In genomic region chr1:134530618-134531017, GRCm38 (mm10) we compare ENCODE assay signal across 14 mouse cellular contexts. TPM values are rescaled to one million over a fixed set of nuclear protein-coding genes. Genes with fewer than 3 reads are reported as not detected.
DNase-seq lines count a peak whose midpoint lies in the region; ATAC-seq lines count a peak whose summit lies in the region.
"Had no signal": no experiment of that assay in that cellular context is flagged by ENCODE, and none has a peak within 500 bp of the region (broad histone marks: within the 10 kb centered on the region; RNA-seq: fewer than 3 reads in every experiment).

No protein-coding gene starts in this region.

- no peak overlapping the region for H3K4me2 ChIP-seq in forebrain, embryonic 13.5 days

- H3K36me3 ChIP-seq in forebrain, embryonic 13.5 days (ENCODE audit: poor library complexity, severe bottlenecking) = no peaks in the 10 kb centered on the region
- H3K36me3 ChIP-seq in forebrain, embryonic 10.5 days (replicated peaks) = no peaks in the 10 kb centered on the region

- peak; percentile 71; the same call in 1 of the 2 replicates for ATAC-seq in forebrain, embryonic 13.5 days

- no peak overlapping the region for H3K4me3 ChIP-seq in forebrain, embryonic 13.5 days
- H3K4me3 ChIP-seq in forebrain, embryonic 10.5 days = no peak overlapping the region

- H3K27me3 ChIP-seq in forebrain, embryonic 13.5 days = no peaks in the 10 kb centered on the region
- no peaks in the 10 kb centered on the region for H3K27me3 ChIP-seq in forebrain, embryonic 10.5 days (ENCODE audit: poor library complexity, severe bottlenecking)

- H3K9ac ChIP-seq in forebrain, embryonic 13.5 days = no peak overlapping the region
- H3K9ac ChIP-seq: liver, embryonic 14.5 days had no signal

- 39% methylated on average over 6 of the region's 6 CpGs for WGBS in forebrain, embryonic 13.5 days
- 91% methylated on average over 6 of the region's 6 CpGs for WGBS in forebrain, embryonic 10.5 days

- no peak for DNase-seq in forebrain, embryonic 10.5 days (ENCODE audit: extremely low spot score, low spot score)
- DNase-seq in right cerebral cortex, postnatal 10 days (ENCODE audit: low spot score in 2 of 2) = peak; percentile 81 to 84
- DNase-seq in right cerebral cortex, postnatal 25 days = no peak
- DNase-seq in layer of hippocampus, postnatal 36 days = peak; percentile 37 to 59
- DNase-seq in thymus, postnatal 4 days = no peak
- DNase-seq in kidney, adult 8-10 months = no peak
- DNase-seq in adrenal gland, adult 2 months = no peak
- DNase-seq: adrenal gland, postnatal 25 days; cerebellum, adult 9-11 months; heart, postnatal 36 days; thymus, postnatal 25 days had no signal

- H3K27ac ChIP-seq in forebrain, embryonic 13.5 days = peak overlapping the region; percentile 45; the same call in 1 of the 2 replicates
- H3K27ac ChIP-seq in forebrain, embryonic 10.5 days = no peak overlapping the region
- H3K27ac ChIP-seq: kidney, postnatal 0 days; liver, embryonic 14.5 days had no signal

- H3K9me3 ChIP-seq in forebrain, embryonic 13.5 days (replicated peaks) = no peaks in the 10 kb centered on the region
- H3K9me3 ChIP-seq in forebrain, embryonic 10.5 days = no peaks in the 10 kb centered on the region

- peaks cover 6% of the 10 kb centered on the region for H3K4me1 ChIP-seq in forebrain, embryonic 13.5 days
- H3K4me1 ChIP-seq in forebrain, embryonic 10.5 days = no peaks in the 10 kb centered on the region

RNA-seq across cellular contexts. Expression of gene Mgat4e, which starts 18.9 kb away (rescaled TPM):
- polyA plus RNA-seq in forebrain, embryonic 13.5 days (2015; fragmentation: Nextera tagmentation; extraction: Ambion mirVana) = not detected in 2 replicates
- not detected in 2 replicates for polyA plus RNA-seq in forebrain, embryonic 10.5 days (2016; fragmentation: Nextera tagmentation; extraction: Ambion mirVana)
- not detected for total RNA-seq in layer of hippocampus, postnatal 36 days (2021)
- total RNA-seq in adrenal gland, adult 2 months (2021) = not detected
- not detected in 2 replicates for polyA plus RNA-seq in adrenal gland, adult 2 months (2012; rRNA removed)
- total RNA-seq: adrenal gland, postnatal 25 days; heart, postnatal 36 days had no signal
- polyA plus RNA-seq: kidney, postnatal 0 days; liver, embryonic 14.5 days had no signal

RNA-seq across cellular contexts. Expression of gene Kdm5b, which starts 29.4 kb away (rescaled TPM):
- 95.4 and 96.5 TPM in 2 replicates for polyA plus RNA-seq in forebrain, embryonic 13.5 days (2015; fragmentation: Nextera tagmentation; extraction: Ambion mirVana)
- polyA plus RNA-seq in forebrain, embryonic 10.5 days (2016; fragmentation: Nextera tagmentation; extraction: Ambion mirVana) = 60.6 and 62.1 TPM in 2 replicates
- total RNA-seq in layer of hippocampus, postnatal 36 days (2021) = 10 to 100 TPM; 72.0 to 73.4 TPM
- 10 to 100 TPM; 36.0 TPM for total RNA-seq in adrenal gland, adult 2 months (2021)
- 22.3 and 23.5 TPM in 2 replicates for polyA plus RNA-seq in adrenal gland, adult 2 months (2012; rRNA removed)

RNA-seq across cellular contexts. Expression of gene Rabif, which starts 36.2 kb away (rescaled TPM):
- 45.4 and 46.2 TPM in 2 replicates for polyA plus RNA-seq in forebrain, embryonic 13.5 days (2015; fragmentation: Nextera tagmentation; extraction: Ambion mirVana)
- 40.7 and 41.5 TPM in 2 replicates for polyA plus RNA-seq in forebrain, embryonic 10.5 days (2016; fragmentation: Nextera tagmentation; extraction: Ambion mirVana)
- 10 to 100 TPM; 25.2 to 26.1 TPM for total RNA-seq in layer of hippocampus, postnatal 36 days (2021)
- total RNA-seq in adrenal gland, adult 2 months (2021) = 10 to 100 TPM; 28.6 to 30.0 TPM
- 13.9 and 18.2 TPM in 2 replicates for polyA plus RNA-seq in adrenal gland, adult 2 months (2012; rRNA removed)

Comparison
In these comparisons a context has a peak if more than half of its experiments do, and no peak if none do; other contexts are left out.
1. DNase-seq: peak in right cerebral cortex, postnatal 10 days (2 of 2) and layer of hippocampus, postnatal 36 days (2 of 2); none in forebrain, embryonic 10.5 days (single experiment), right cerebral cortex, postnatal 25 days (single experiment), thymus, postnatal 4 days (single experiment), kidney, adult 8-10 months (0 of 2) and adrenal gland, adult 2 months (single experiment).